Mouse (Mus musculus): ENCODE measurements around the gene Whamm. TPM values are rescaled to one million over a fixed set of nuclear protein-coding genes. Genes with fewer than 3 reads are reported as not detected.

The Whamm gene
- 14.7 and 14.9 TPM in 2 replicates for polyA plus RNA-seq (2012; rRNA removed)

DNA sequence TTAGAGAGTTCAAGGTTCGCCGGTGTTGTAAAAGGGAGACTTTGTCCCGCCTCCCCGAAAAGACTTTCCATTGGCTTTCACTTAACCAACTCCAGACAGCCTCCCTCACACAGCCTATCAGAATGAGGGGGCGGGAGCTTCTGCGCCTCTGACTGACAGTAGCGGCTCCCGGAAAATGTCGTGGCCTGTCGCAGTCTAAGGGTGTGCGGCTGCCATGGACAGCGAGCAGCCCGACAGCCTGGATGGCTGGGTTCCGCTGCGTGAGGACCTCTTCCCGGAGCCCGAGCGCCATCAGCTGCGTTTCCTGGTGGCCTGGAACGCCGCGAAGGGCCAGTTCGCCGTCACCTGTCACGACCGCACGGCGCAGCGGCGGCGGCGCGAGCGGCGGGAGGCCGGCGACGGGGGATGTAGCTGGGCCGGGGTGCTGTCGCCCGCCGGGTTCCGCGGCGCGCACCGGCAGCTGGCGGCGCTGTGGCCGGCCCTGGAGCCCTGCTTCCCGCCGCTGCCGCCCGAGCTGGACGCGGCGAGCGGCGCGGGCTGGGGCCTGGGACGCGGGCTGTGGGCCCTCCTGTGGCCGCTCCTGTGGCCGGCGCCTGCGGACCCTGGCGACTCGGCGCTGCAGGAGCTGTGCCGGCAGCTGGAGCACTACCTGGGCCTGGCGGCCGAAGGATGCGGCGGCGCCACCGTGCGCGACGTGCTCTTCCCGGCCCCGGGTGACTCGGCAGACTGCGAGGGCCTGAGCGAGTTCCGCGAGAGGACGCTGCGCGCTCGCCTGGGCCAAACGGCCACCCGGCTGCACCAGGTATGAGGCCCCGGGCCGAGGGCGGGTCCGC lies at the start of gene Whamm:
TSS of gene Whamm (plus strand) at position 159 of the 833 bp plus-strand sequence.

DNA sequence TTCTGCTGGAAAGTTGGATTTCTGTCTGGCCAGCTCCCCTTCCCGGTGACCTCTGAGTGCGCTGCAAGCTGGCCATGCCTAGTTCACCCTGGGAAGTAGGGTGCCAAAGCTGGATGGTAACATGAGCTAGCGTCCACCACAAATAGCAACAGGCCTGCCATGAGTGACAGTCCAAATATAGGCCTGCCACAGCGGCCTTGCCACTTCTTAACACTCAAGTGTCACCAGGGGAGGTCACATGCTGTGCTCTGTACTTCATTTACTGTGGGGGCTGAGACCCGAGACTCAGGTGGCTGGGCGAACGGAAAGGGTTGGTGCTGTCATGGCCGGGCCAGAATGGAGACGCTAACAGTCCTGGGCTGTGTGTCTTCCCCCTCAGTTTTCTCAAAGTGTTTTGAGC lies 4.2 kb upstream of the Whamm start, which contains the start of gene Fsd2:
TSS of gene Fsd2 (minus strand) at position 53 of the 400 bp plus-strand sequence.

Other genes starting within 250 kb of the Whamm start
- gene Rps17, start 226.0 kb upstream of the Whamm start, polyA plus RNA-seq (2012; rRNA removed) = 1,598 and 1,629 TPM in 2 replicates
- 8.4 and 11.4 TPM in 2 replicates for gene Cpeb1, start 115.8 kb upstream of the Whamm start, polyA plus RNA-seq (2012; rRNA removed)
- 181 and 184 TPM in 2 replicates for gene Ap3b2, start 77.3 kb upstream of the Whamm start, polyA plus RNA-seq (2012; rRNA removed)
- gene BC048679, start 73.0 kb upstream of the Whamm start, polyA plus RNA-seq (2012; rRNA removed) = not detected in 2 replicates
- 0.14 and 0.45 TPM in 2 replicates for gene Fsd2, start 4.3 kb upstream of the Whamm start, polyA plus RNA-seq (2012; rRNA removed)
- 19.1 and 20.1 TPM in 2 replicates for gene Homer2, start 136.3 kb downstream of the Whamm start, polyA plus RNA-seq (2012; rRNA removed)
- gene Ramac, start 191.7 kb downstream of the Whamm start, polyA plus RNA-seq (2012; rRNA removed) = 74.8 and 81.6 TPM in 2 replicates
- 59.3 and 61.7 TPM in 2 replicates for gene 3110040N11Rik, start 218.2 kb downstream of the Whamm start, polyA plus RNA-seq (2012; rRNA removed)

All from central nervous system, embryonic 18 days (tissue).